10 mouse cellular contexts compared by ENCODE assay signal in the genomic region with DNA sequence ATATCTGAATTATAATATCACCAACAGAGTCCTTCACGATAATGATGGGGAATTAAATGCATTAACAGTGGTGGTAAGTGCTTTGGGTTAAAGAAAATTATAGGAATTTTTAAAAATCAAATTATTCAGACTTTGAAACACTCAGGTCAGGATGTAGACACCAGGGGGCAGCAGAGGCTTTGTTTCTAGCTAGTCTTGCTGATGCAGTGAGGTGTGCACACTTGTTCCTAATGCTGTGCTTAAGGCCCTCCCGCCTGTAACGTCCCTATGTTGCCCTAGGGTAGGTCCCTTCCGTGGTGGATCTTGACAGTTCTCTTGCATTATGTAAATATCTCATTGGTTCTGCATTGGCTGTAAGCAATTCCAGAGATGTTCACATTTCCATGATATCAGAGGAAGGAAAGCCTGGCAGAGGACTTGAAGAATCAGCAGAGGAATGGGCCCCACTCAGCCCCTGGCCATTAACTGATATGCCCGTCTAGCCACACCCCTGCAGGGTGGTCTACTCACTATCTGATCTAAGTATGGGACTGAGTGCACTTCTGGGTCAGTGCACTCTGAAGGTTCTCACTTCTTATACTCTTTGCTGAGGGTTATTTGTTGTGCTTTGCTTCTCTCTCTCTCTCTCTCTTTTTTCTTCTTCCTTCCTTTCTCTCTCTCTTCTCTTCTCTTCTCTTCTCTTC. TPM values are rescaled to one million over a fixed set of nuclear protein-coding genes. Genes with fewer than 3 reads are reported as not detected.
A peak's percentile ranks its signal among the peaks of the same experiment; 100 is the strongest.
DNase-seq lines count a peak whose midpoint lies in the region; ATAC-seq and TF ChIP-seq lines count a peak whose summit lies in the region.
"Had no signal": no experiment of that assay in that cellular context is flagged by ENCODE, and none has a peak within 500 bp of the region (broad histone marks: within the 10 kb centered on the region; RNA-seq: fewer than 3 reads in every experiment).

No protein-coding gene starts in this region.

- no peak overlapping the region for H3K4me2 ChIP-seq in forebrain, embryonic 15.5 days (replicated peaks)
- no peak overlapping the region for H3K4me2 ChIP-seq in liver, embryonic 13.5 days
- H3K4me2 ChIP-seq in neural tube, embryonic 12.5 days (replicated peaks) = no peak overlapping the region

- TF ChIP-seq CTCF in MEL (IDR thresholded peaks at IDR 0.05 in 2 of 3, conservative IDR thresholded peaks at IDR 0.05 in 1 of 3; ENCODE audit: control insufficient read depth in 1 of 3, insufficient read depth in 1 of 3, low read depth in 2 of 3, low read length in 3 of 3, poor library complexity in 1 of 3, severe bottlenecking in 1 of 3) = peak; percentile 65 to 84 (median 65)

- H3K9me3 ChIP-seq in MEL (replicated peaks; ENCODE audit: insufficient read depth, low read length) = no peaks in the 10 kb centered on the region
- no peaks in the 10 kb centered on the region for H3K9me3 ChIP-seq in forebrain, embryonic 15.5 days
- H3K9me3 ChIP-seq in liver, embryonic 13.5 days (replicated peaks) = no peaks in the 10 kb centered on the region
- no peaks in the 10 kb centered on the region for H3K9me3 ChIP-seq in neural tube, embryonic 12.5 days
- H3K9me3 ChIP-seq: megakaryocyte, embryonic 14.5 days had no signal

- no peak overlapping the region for H3K27ac ChIP-seq in MEL (ENCODE audit: control insufficient read depth, low read depth, low read length)
- no peak overlapping the region for H3K27ac ChIP-seq in forebrain, embryonic 15.5 days (replicated peaks)
- H3K27ac ChIP-seq in liver, embryonic 13.5 days = no peak overlapping the region
- H3K27ac ChIP-seq in neural tube, embryonic 12.5 days = no peak overlapping the region

- ATAC-seq in forebrain, embryonic 15.5 days (replicated peaks) = peak; percentile 78
- no peak for ATAC-seq in liver, embryonic 13.5 days (ENCODE audit: low read depth)
- ATAC-seq in neural tube, embryonic 12.5 days (ENCODE audit: low FRiP score, low read depth) = peak; percentile 66; the same call in 1 of the 2 replicates

- H3K79me2 ChIP-seq in MEL (ENCODE audit: control insufficient read depth, insufficient read depth, low read length, poor library complexity) = no peaks in the 10 kb centered on the region

- H3K27me3 ChIP-seq in MEL (ENCODE audit: control insufficient read depth in 1 of 2, insufficient read depth in 2 of 2, low read length in 2 of 2) = peaks cover 0 to 3% of the 10 kb centered on the region in 2 experiments; a peak in 2 of 4 replicates
- H3K27me3 ChIP-seq in forebrain, embryonic 15.5 days = peaks cover 11% of the 10 kb centered on the region
- H3K27me3 ChIP-seq in liver, embryonic 13.5 days = peaks cover 12% of the 10 kb centered on the region; the same call in 1 of the 2 replicates
- no peaks in the 10 kb centered on the region for H3K27me3 ChIP-seq in neural tube, embryonic 12.5 days (replicated peaks)

- H3K36me3 ChIP-seq in MEL (ENCODE audit: control insufficient read depth in 1 of 2, insufficient read depth in 2 of 2, low read length in 2 of 2) = no peaks in the 10 kb centered on the region
- no peaks in the 10 kb centered on the region for H3K36me3 ChIP-seq in forebrain, embryonic 15.5 days
- H3K36me3 ChIP-seq in liver, embryonic 13.5 days = no peaks in the 10 kb centered on the region
- H3K36me3 ChIP-seq in neural tube, embryonic 12.5 days = no peaks in the 10 kb centered on the region

- TF ChIP-seq POLR2A in MEL (IDR thresholded peaks at IDR 0.05; ENCODE audit: control insufficient read depth in 1 of 2, insufficient read depth in 1 of 2, low read depth in 1 of 2, low read length in 2 of 2, poor library complexity in 1 of 2) = no peak

- TF ChIP-seq EP300 in MEL (IDR thresholded peaks at IDR 0.05; ENCODE audit: low read depth in 1 of 2, low read length in 2 of 2) = no peak

- WGBS in forebrain, embryonic 15.5 days = 18% methylated on average over 5 of the region's 5 CpGs
- 16% methylated on average over 5 of the region's 5 CpGs for WGBS in liver, embryonic 13.5 days (ENCODE audit: insufficient replicate concordance)
- WGBS in neural tube, embryonic 12.5 days = 21% methylated on average over 5 of the region's 5 CpGs

- DNase-seq in 416B (ENCODE audit: low read depth) (peak; percentile 81), MEL (ENCODE audit: low read depth, low spot score) (peak; percentile 82)
- peak; percentile 33 for DNase-seq in cerebellum, adult 11-12 months
- DNase-seq in induced T-regulatory cell, adult 2 months (ENCODE audit: low read depth) = peak; percentile 81
- DNase-seq in liver, embryonic 13.5 days = peak; percentile 39
- peak; percentile 76 for DNase-seq in thymus, postnatal 14 days

- H3K4me1 ChIP-seq in MEL (ENCODE audit: control insufficient read depth in 1 of 2, insufficient read depth in 2 of 2, low read length in 2 of 2) = no peaks in the 10 kb centered on the region
- no peaks in the 10 kb centered on the region for H3K4me1 ChIP-seq in forebrain, embryonic 15.5 days
- peaks cover 4% of the 10 kb centered on the region for H3K4me1 ChIP-seq in liver, embryonic 13.5 days (replicated peaks)
- no peaks in the 10 kb centered on the region for H3K4me1 ChIP-seq in neural tube, embryonic 12.5 days

- peak; percentile 86 for TF ChIP-seq RAD21 in MEL (IDR thresholded peaks at IDR 0.05; ENCODE audit: low read depth, low read length)

- no peak overlapping the region for H3K4me3 ChIP-seq in MEL (ENCODE audit: control insufficient read depth in 1 of 2, insufficient read depth in 1 of 2, low read depth in 2 of 2, low read length in 2 of 2)
- H3K4me3 ChIP-seq in forebrain, embryonic 15.5 days = no peak overlapping the region
- H3K4me3 ChIP-seq in liver, embryonic 13.5 days (replicated peaks) = no peak overlapping the region
- H3K4me3 ChIP-seq in neural tube, embryonic 12.5 days = no peak overlapping the region
- H3K4me3 ChIP-seq: erythroblast, embryonic 14.5 days; megakaryocyte, embryonic 14.5 days had no signal

- H3K9ac ChIP-seq in MEL (ENCODE audit: control insufficient read depth, low read depth, low read length, poor library complexity, severe bottlenecking) = no peak overlapping the region
- H3K9ac ChIP-seq in forebrain, embryonic 15.5 days (replicated peaks) = no peak overlapping the region
- H3K9ac ChIP-seq in liver, embryonic 13.5 days = no peak overlapping the region
- no peak overlapping the region for H3K9ac ChIP-seq in neural tube, embryonic 12.5 days

TF ChIP-seq in MEL, 35 proteins besides CTCF, POLR2A, EP300 and RAD21:
- no peak for TF ChIP-seq MAX (IDR thresholded peaks at IDR 0.05; ENCODE audit: low read length)
- TF ChIP-seq JUND (IDR thresholded peaks at IDR 0.05; ENCODE audit: low read depth, low read length) = no peak
- TF ChIP-seq TBP (IDR thresholded peaks at IDR 0.05; ENCODE audit: low read depth, low read length) = no peak
- TF ChIP-seq CHD1 (IDR thresholded peaks at IDR 0.05; ENCODE audit: low read depth, low read length) = no peak
- TF ChIP-seq UBTF (IDR thresholded peaks at IDR 0.05; ENCODE audit: borderline replicate concordance, insufficient read depth, low read depth, low read length) = no peak
- peak; percentile 88 for TF ChIP-seq SMC3 (IDR thresholded peaks at IDR 0.05; ENCODE audit: low read depth, low read length)
- TF ChIP-seq TCF12 (IDR thresholded peaks at IDR 0.05; ENCODE audit: low read depth, low read length) = no peak
- TF ChIP-seq ZNF384 (IDR thresholded peaks at IDR 0.05; ENCODE audit: low read depth, low read length) = no peak
- TF ChIP-seq MYC (IDR thresholded peaks at IDR 0.05; ENCODE audit: low read depth, low read length) = 0 out of 2 replicates have a peak, but pooled peaks have one; percentile 29
- no peak for TF ChIP-seq ZMIZ1 (IDR thresholded peaks at IDR 0.05; ENCODE audit: low read depth, low read length)
- TF ChIP-seq ZC3H11A (IDR thresholded peaks at IDR 0.05; ENCODE audit: low read depth, low read length) = peak; percentile 79
- no peak for TF ChIP-seq USF1 (IDR thresholded peaks at IDR 0.05; ENCODE audit: low read depth, low read length)
- no peak for TF ChIP-seq E2F4 (IDR thresholded peaks at IDR 0.05; ENCODE audit: borderline replicate concordance, low read depth, low read length)
- 0 out of 2 replicates have a peak, but pooled peaks have one; percentile 49 for TF ChIP-seq BHLHE40 (IDR thresholded peaks at IDR 0.05; ENCODE audit: borderline replicate concordance, low read depth, low read length)
- TF ChIP-seq TAL1 (IDR thresholded peaks at IDR 0.05; ENCODE audit: low read length) = no peak
- 0 out of 2 replicates have a peak, but pooled peaks have one; percentile 26 for TF ChIP-seq SIN3A (IDR thresholded peaks at IDR 0.05; ENCODE audit: low read length)
- TF ChIP-seq GABPA (IDR thresholded peaks at IDR 0.05; ENCODE audit: low read depth, low read length) = no peak
- TF ChIP-seq ELF1 (IDR thresholded peaks at IDR 0.05; ENCODE audit: low read depth, low read length) = no peak
TF ChIP-seq in MEL: peak in this region for 5.

RNA-seq across cellular contexts. Expression of a gene that starts 8.1 kb away (rescaled TPM):
- total RNA-seq in MEL (2012; rRNA removed) = 13.0 and 16.4 TPM in 2 replicates
- polyA plus RNA-seq in MEL (2012; ENCODE audit: insufficient read depth in 1 of 2, insufficient read length in 2 of 2, low read depth in 1 of 2, low replicate concordance in 2 of 2, missing spikeins in 1 of 2) = 10 to 100 TPM in 1 of 2 experiments, not detected in 1; 23.8 TPM
- 35.8 and 38.8 TPM in 2 replicates for polyA plus RNA-seq in forebrain, embryonic 15.5 days (2015; fragmentation: Nextera tagmentation; extraction: Ambion mirVana)
- 17.3 and 19.6 TPM in 2 replicates for polyA plus RNA-seq in liver, embryonic 13.5 days (2015; fragmentation: Nextera tagmentation; extraction: Ambion mirVana)
- 32.6 and 34.9 TPM in 2 replicates for polyA plus RNA-seq in neural tube, embryonic 12.5 days (2016; fragmentation: Nextera tagmentation; extraction: Ambion mirVana)

RNA-seq across cellular contexts. Expression of a gene that starts 19.3 kb away (rescaled TPM):
- not detected in 2 replicates for total RNA-seq in MEL (2012; rRNA removed)
- polyA plus RNA-seq in MEL (2012; ENCODE audit: insufficient read depth in 1 of 2, insufficient read length in 2 of 2, low read depth in 1 of 2, low replicate concordance in 2 of 2, missing spikeins in 1 of 2) = not detected
- polyA plus RNA-seq in forebrain, embryonic 15.5 days (2015; fragmentation: Nextera tagmentation; extraction: Ambion mirVana) = 18.4 and 22.8 TPM in 2 replicates
- 0.83 and 0.90 TPM in 2 replicates for polyA plus RNA-seq in liver, embryonic 13.5 days (2015; fragmentation: Nextera tagmentation; extraction: Ambion mirVana)
- polyA plus RNA-seq in neural tube, embryonic 12.5 days (2016; fragmentation: Nextera tagmentation; extraction: Ambion mirVana) = 20.0 and 21.6 TPM in 2 replicates
- polyA plus RNA-seq: erythroblast, embryonic 14.5 days had no signal

Comparison
In these comparisons a context has a peak if more than half of its experiments do, and no peak if none do; other contexts are left out.
1. RNA of a gene that starts 19.3 kb away (polyA plus RNA-seq): 20.0 to 21.6 TPM in neural tube, embryonic 12.5 days and 18.4 to 22.8 TPM in forebrain, embryonic 15.5 days; 0.83 to 0.90 TPM in liver, embryonic 13.5 days and not detected in MEL; every median in the first group is over 10 times any median in the second.
2. Peak in every context shown above with its lines, with median percentiles within 50 percentile points of each other: DNase-seq.